Mouse (Mus musculus) liver, embryonic 14.5 days (tissue): ENCODE data around the gene Hist2h4. TPM values are rescaled to one million over a fixed set of nuclear protein-coding genes. Genes with fewer than 3 reads are reported as not detected.
A peak's percentile ranks its signal among the peaks of the same experiment; 100 is the strongest.

ENCODE experiments used
- ATAC-seq: fragments of 200-750 bp; cut with Nextera tagmentation; 2 replicates; pipeline ENCODE4 v1.8.0; 2017; ENCODE audit warnings: moderate number of reproducible peaks, mild to moderate bottlenecking, moderate library complexity; ENCODE audit not compliant: insufficient read depth
- DNase-seq, 3 experiments: peaks; one replicate each; pipeline ENCODE4 v3.0.0-alpha.2; 2012 to 2013; ENCODE audit warnings: low read depth in 3 of 3, low spot score in 3 of 3
- H3K27ac ChIP-seq: fragments of 300-500 bp; sonication (generic); 2 replicates; pipeline ENCODE4 v1.5.1; 2014; ENCODE audit warnings: moderate library complexity, mild to moderate bottlenecking, control low read depth, inconsistent platforms
- H3K27me3 ChIP-seq: fragments of 300-500 bp; sonication (generic); 2 replicates; pipeline ENCODE4 v1.6.1; 2014; ENCODE audit warnings: mild to moderate bottlenecking, low read length, moderate library complexity; ENCODE audit not compliant: control insufficient read depth, insufficient read depth
- H3K36me3 ChIP-seq: fragments of 300-500 bp; sonication (generic); replicated peaks from 2 replicates; pipeline ENCODE4 v1.6.1; 2014; ENCODE audit warnings: low read depth; ENCODE audit not compliant: control insufficient read depth, insufficient read depth
- H3K4me1 ChIP-seq, 2 experiments: fragments of 200-500 bp in 1 of 2; fragments of 300-500 bp in 1 of 2; sonication (generic) in 1 of 2; replicated peaks; 2 replicates each; pipeline ENCODE4 v1.6.1; 2012 to 2014; ENCODE audit warnings: antibody characterized with exemption in 1 of 2, inconsistent platforms in 1 of 2, low read length in 1 of 2; ENCODE audit not compliant: control insufficient read depth in 2 of 2, insufficient read depth in 2 of 2
- H3K4me2 ChIP-seq: fragments of 300-500 bp; sonication (generic); 2 replicates; pipeline ENCODE4 v1.6.1; 2014; ENCODE audit warnings: low read depth, mild to moderate bottlenecking, control low read depth, moderate library complexity
- H3K4me3 ChIP-seq, 2 experiments: fragments of 200-500 bp in 1 of 2; fragments of 300-500 bp in 1 of 2; sonication (generic) in 1 of 2; 2 replicates each; pipeline ENCODE4 v1.5.1; 2012 to 2014; ENCODE audit warnings: low read depth in 2 of 2, low read length in 2 of 2, mild to moderate bottlenecking in 2 of 2, control low read depth in 1 of 2, inconsistent platforms in 1 of 2, moderate library complexity in 1 of 2; ENCODE audit not compliant: insufficient read depth in 1 of 2
- H3K9ac ChIP-seq: fragments of 300-500 bp; sonication (generic); replicated peaks from 2 replicates; pipeline ENCODE4 v1.6.1; 2014; ENCODE audit warnings: mild to moderate bottlenecking, control low read depth, moderate library complexity
- H3K9me3 ChIP-seq: fragments of 300-500 bp; sonication (generic); 2 replicates; pipeline ENCODE4 v1.6.1; 2016; ENCODE audit warnings: low read length, mixed read lengths; ENCODE audit not compliant: control insufficient read depth
- CTCF ChIP-seq: IDR thresholded peaks from 2 replicates; pipeline ENCODE4 v1.5.1; 2016; ENCODE audit warnings: antibody characterized with exemption, low read depth, control low read depth
- EP300 ChIP-seq: IDR thresholded peaks from 2 replicates; pipeline ENCODE4 v1.6.1; 2016; ENCODE audit warnings: antibody characterized with exemption, low read depth
- WGBS: fragments of 180-500 bp; shearing (Covaris S2); extraction: QIAGEN DNeasy Blood & Tissue Kit; methylation state at CpG from one replicate; pipeline ENCODE4 v1.1.7; 2014; ENCODE audit not compliant: insufficient replicate concordance; 5-methylcytosine and 5-hydroxymethylcytosine counted together
- polyA plus RNA-seq, 2 experiments: library from polyadenylated mRNA; depleted of rRNA in 1 of 2; stranded (reverse) in 1 of 2; unstranded in 1 of 2; fragments of >200 nt; fragmentation: Nextera tagmentation in 1 of 2; extraction: Ambion mirVana in 1 of 2; gene quantifications; 2 replicates each; pipeline versions ENCODE4 v1.2.1 to v1.2.3; 2012 to 2014

The Hist2h4 gene
- polyA plus RNA-seq, 2 experiments, result 12.2 to 15.1 TPM

DNA sequence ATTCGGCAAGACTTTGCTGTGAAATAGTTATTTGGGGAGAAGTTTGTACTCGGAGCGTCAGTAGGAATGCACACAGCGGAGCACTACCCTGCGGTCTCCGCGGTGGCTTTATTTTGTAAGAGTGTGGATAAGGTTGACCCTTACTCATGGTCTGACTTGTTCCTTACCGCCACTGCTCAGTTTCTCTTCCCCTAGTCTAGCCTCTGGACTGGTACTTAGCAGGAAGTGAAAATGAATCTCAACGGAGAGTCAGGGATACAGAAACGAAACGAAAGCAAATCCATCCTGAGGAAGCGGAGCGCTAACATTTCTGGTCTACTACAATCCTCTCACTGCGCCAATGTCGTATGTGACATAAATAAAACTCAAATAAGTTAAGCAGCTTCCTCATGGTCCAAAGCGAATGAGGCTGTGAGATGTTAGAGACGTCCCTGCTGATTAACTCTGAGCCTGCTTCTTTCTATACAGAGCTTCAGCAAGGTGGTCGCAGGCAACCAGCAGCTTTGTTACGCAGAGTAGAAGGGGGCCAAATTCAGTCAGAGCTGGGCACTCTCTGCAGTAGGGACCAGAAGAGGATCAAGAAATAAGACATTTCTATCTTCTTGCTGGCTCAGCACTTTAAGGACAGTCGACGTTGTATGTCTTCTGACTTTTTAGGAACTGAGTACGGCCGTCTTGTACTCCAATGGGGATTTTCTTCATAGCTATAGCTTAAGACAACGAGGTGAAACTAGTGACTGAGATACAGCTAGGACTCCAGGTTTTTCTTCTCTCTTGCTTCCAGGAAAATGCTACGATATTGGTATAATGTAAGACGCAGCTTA, 37.8 kb upstream of the Hist2h4 start:
- Histone ChIP-seq H3K27me3 (no peaks in the 10 kb centered on the region; the same call in 1 of the 2 replicates), H3K4me2 (peak overlapping the region; percentile 34), H3K36me3 (no peaks in the 10 kb centered on the region), H3K9ac (no peak overlapping the region), H3K9me3 (no peaks in the 10 kb centered on the region), H3K27ac (no peak overlapping the region), H3K4me3 (peak overlapping the region; percentile 4 to 39; a peak in 2 of 4 replicates), H3K4me1 (no peaks in the 10 kb centered on the region; a peak in 1 of 4 replicates)
- TF ChIP-seq CTCF (no peak), EP300 (no peak)
- ATAC-seq (no peak), DNase-seq (no peak)
- WGBS, result 54% methylated on average over 26 of the region's 26 CpGs

DNA sequence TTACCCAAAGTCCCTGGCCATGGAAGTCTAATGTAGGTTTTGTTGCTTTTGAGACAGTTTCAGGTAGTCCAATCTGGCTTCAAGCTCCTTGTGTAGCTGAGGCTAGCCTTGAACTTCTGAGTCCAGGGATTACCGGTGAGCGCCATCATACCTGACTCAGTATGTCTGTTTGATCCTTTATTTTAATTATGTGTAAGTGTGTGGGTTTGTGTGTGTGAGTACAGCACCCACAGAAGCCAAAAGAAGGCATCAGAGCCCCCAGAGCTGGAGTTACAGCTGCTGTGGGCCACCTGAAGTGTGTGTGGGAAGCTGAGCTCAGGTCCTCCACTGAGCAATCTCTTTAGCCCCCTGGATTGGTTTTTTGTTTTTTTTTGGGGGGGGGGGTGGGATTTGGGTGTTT, 36.5 kb upstream of the Hist2h4 start:
- TF ChIP-seq CTCF (no peak), EP300 (no peak)
- no peaks in the 10 kb centered on the region; the same call in 1 of the 2 replicates for H3K27me3 ChIP-seq
- DNase-seq (no peak), ATAC-seq (no peak)
- no peaks in the 10 kb centered on the region for H3K36me3 ChIP-seq
- no peak overlapping the region for H3K27ac ChIP-seq
- H3K4me1 ChIP-seq, result no peaks in the 10 kb centered on the region; a peak in 1 of 4 replicates
- H3K9ac ChIP-seq, result no peak overlapping the region
- H3K9me3 ChIP-seq, result no peaks in the 10 kb centered on the region
- H3K4me2 ChIP-seq, result no peak overlapping the region
- H3K4me3 ChIP-seq, result no peak overlapping the region
- 77% methylated on average over 2 of the region's 2 CpGs for WGBS

DNA sequence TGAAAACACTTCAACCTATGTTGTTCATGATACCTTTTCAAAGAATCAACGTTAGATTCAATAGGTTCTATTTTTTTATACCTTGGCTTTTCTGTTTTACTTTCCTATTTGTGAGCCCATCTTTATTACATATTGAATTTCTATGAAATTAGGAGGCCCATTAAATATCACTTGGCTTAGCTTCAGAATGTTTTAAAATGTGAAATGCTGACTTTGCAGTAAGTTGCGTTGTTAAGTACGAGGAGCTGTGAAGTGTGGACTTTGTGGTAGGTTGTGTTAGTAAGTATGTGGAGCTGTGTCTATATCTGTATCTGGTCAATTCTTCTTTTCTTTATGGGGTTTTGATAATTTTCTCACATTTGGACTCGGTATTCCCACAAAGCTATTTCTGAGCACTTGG, 35.2 kb upstream of the Hist2h4 start:
- H3K36me3 ChIP-seq, result no peaks in the 10 kb centered on the region
- no peak for TF ChIP-seq CTCF
- TF ChIP-seq EP300, result no peak
- DNase-seq, result no peak
- H3K4me1 ChIP-seq, result no peaks in the 10 kb centered on the region
- H3K4me3 ChIP-seq, result no peak overlapping the region
- H3K4me2 ChIP-seq, result no peak overlapping the region
- H3K27me3 ChIP-seq, result no peaks in the 10 kb centered on the region; the same call in 1 of the 2 replicates
- no peak for ATAC-seq
- no peak overlapping the region for H3K9ac ChIP-seq
- no peaks in the 10 kb centered on the region for H3K9me3 ChIP-seq
- H3K27ac ChIP-seq, result no peak overlapping the region
- WGBS, result 70% methylated on average over 4 of the region's 4 CpGs

DNA sequence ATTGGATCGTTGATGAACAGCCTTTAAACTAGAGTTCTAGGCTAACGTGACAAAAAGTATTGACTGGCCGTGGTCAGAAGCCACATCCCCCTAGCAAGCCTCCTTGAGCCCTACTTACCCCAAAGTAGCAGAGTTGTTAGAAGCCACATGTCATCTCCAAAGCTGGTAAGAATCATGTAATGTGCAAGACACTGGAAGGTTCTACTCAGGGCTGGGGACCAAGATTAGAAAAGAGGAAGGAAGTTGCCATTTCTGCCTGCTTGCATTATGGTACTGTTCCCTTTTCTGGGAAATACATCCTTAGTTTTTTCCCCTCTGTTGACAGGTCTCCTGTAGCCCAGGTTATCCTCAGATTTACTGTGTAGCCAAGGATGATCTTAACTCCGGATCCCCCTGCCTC, 30.7 kb upstream of the Hist2h4 start, which contains the start of gene Fcgr1:
Gene Fcgr1, minus strand, starts transcription at position 183 of the 400 bp plus-strand sequence.
- 11% methylated on average over 4 of the region's 4 CpGs for WGBS
- Histone ChIP-seq H3K36me3 (no peaks in the 10 kb centered on the region), H3K9me3 (no peaks in the 10 kb centered on the region), H3K4me2 (no peak within 1 kb of the TSS), H3K27me3 (no peaks in the 10 kb centered on the region), H3K4me1 (no peaks in the 10 kb centered on the region), H3K9ac (no peak within 1 kb of the TSS), H3K4me3 (0 out of 4 replicates have a peak within 1 kb of the TSS, but pooled peaks of 1 of the 2 experiments have one; percentile 17), H3K27ac (no peak within 1 kb of the TSS)
- no peak for ATAC-seq
- no peak for DNase-seq
- TF ChIP-seq CTCF (no peak), EP300 (no peak)

DNA sequence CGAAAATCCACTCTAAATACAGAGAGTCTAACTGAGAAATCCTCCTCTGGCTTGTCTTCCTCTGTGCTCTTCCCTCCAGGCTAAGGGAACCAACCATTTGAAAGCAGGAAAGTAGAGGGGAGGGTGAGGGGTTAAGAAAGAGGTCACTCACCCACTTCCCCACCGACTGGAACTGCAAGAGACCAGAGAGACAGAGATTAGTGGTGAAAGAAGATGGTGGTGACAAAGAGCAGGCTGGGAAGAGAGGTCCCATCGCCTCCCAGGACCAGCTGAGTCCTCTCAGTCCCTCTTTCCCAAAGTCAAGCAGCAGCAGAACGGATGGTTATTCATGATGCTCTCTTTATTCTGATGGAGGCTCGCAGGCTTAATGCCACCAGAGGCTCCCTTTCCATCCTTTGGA, 30.3 kb upstream of the Hist2h4 start:
- Histone ChIP-seq H3K36me3 (no peaks in the 10 kb centered on the region), H3K4me3 (0 out of 4 replicates have a peak overlapping the region, but pooled peaks of 1 of the 2 experiments have one; percentile 17), H3K4me1 (no peaks in the 10 kb centered on the region), H3K4me2 (no peak overlapping the region), H3K27me3 (no peaks in the 10 kb centered on the region), H3K9me3 (no peaks in the 10 kb centered on the region), H3K9ac (no peak overlapping the region), H3K27ac (no peak overlapping the region)
- TF ChIP-seq EP300 (no peak), CTCF (no peak)
- ATAC-seq, result no peak
- 13% methylated on average over 5 of the region's 5 CpGs for WGBS
- no peak for DNase-seq
